ENCODE assay signal across 8 mouse cellular contexts in the genomic region with DNA sequence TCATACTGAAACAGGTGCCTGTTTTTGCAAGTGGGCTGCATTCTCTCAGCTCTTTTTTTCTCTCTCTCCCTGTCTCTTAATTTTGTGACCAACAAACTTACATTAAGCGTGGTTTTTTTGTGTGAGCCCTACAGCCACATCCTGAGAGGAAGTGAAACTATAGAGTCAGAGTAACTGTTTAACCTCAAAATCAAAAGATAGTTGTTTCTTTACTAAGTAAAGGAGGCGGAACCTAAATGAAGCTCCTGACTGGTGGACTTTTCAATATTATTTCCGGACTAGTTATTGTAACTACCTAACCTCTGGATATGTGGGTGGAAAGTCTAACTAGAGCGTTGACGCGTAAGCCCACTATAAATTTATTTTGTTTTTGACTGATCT. TPM values are rescaled to one million over a fixed set of nuclear protein-coding genes. Genes with fewer than 3 reads are reported as not detected.
DNase-seq lines count a peak whose midpoint lies in the region; ATAC-seq lines count a peak whose summit lies in the region.

No protein-coding gene starts in this region.

- no peak for DNase-seq in hindbrain, embryonic 14.5 days (ENCODE audit: low spot score)
- DNase-seq in embryo, embryonic 10.5 days (ENCODE audit: low spot score): no peak
- no peak for DNase-seq in layer of hippocampus, adult 9-11 months
- no peak for DNase-seq in yolk sac, embryonic 10.5 days (ENCODE audit: low spot score)

- peaks cover 15% of the 10 kb centered on the region for H3K27me3 ChIP-seq in heart, embryonic 14.5 days (ENCODE audit: control insufficient read depth, insufficient read depth, low read length)
- peaks cover 22% of the 10 kb centered on the region for H3K27me3 ChIP-seq in heart, embryonic 11.5 days (ENCODE audit: control insufficient read depth, insufficient read depth, low read length)
- no peaks in the 10 kb centered on the region for H3K27me3 ChIP-seq in hindbrain, embryonic 14.5 days (ENCODE audit: control insufficient read depth, insufficient read depth, low read length)
- no peaks in the 10 kb centered on the region for H3K27me3 ChIP-seq in midbrain, embryonic 13.5 days

- no peaks in the 10 kb centered on the region for H3K36me3 ChIP-seq in heart, embryonic 14.5 days (ENCODE audit: control insufficient read depth, insufficient read depth, low read length)
- no peaks in the 10 kb centered on the region for H3K36me3 ChIP-seq in heart, embryonic 11.5 days (ENCODE audit: control insufficient read depth, insufficient read depth, low read length)
- no peaks in the 10 kb centered on the region for H3K36me3 ChIP-seq in hindbrain, embryonic 14.5 days (replicated peaks; ENCODE audit: control insufficient read depth, insufficient read depth)
- no peaks in the 10 kb centered on the region for H3K36me3 ChIP-seq in midbrain, embryonic 13.5 days

- no peak overlapping the region for H3K27ac ChIP-seq in heart, embryonic 14.5 days (replicated peaks in 1 of 2; ENCODE audit: control insufficient read depth in 1 of 2, insufficient read depth in 1 of 2, low read depth in 2 of 2, low read length in 2 of 2)
- no peak overlapping the region for H3K27ac ChIP-seq in heart, embryonic 11.5 days (ENCODE audit: low read depth, low read length)
- H3K27ac ChIP-seq in hindbrain, embryonic 14.5 days: no peak overlapping the region
- H3K27ac ChIP-seq in midbrain, embryonic 13.5 days: no peak overlapping the region

- no peaks in the 10 kb centered on the region for H3K9me3 ChIP-seq in heart, embryonic 14.5 days (ENCODE audit: control insufficient read depth, low read length)
- no peaks in the 10 kb centered on the region for H3K9me3 ChIP-seq in heart, embryonic 11.5 days (replicated peaks; ENCODE audit: control insufficient read depth, low read length)
- no peaks in the 10 kb centered on the region for H3K9me3 ChIP-seq in hindbrain, embryonic 14.5 days (ENCODE audit: control insufficient read depth, low read length)
- H3K9me3 ChIP-seq in midbrain, embryonic 13.5 days: no peaks in the 10 kb centered on the region

- no peak overlapping the region for H3K4me3 ChIP-seq in heart, embryonic 14.5 days (ENCODE audit: control insufficient read depth in 1 of 2, insufficient read depth in 1 of 2, low read depth in 1 of 2, low read length in 2 of 2)
- no peak overlapping the region for H3K4me3 ChIP-seq in heart, embryonic 11.5 days (ENCODE audit: low read depth, low read length)
- H3K4me3 ChIP-seq in hindbrain, embryonic 14.5 days (replicated peaks; ENCODE audit: low read length): peak overlapping the region; percentile 85
- peak overlapping the region; percentile 76 for H3K4me3 ChIP-seq in midbrain, embryonic 13.5 days (replicated peaks)

- ATAC-seq in heart, embryonic 14.5 days (ENCODE audit: insufficient number of reproducible peaks, insufficient read depth, low FRiP score, low read depth): no peak
- no peak for ATAC-seq in heart, embryonic 11.5 days (replicated peaks; ENCODE audit: insufficient number of reproducible peaks, low FRiP score, low TSS enrichment)
- ATAC-seq in CD4-positive, CD25-positive, alpha-beta regulatory T cell, adult 4 months: peak; percentile 67
- ATAC-seq in hindbrain, embryonic 14.5 days (ENCODE audit: low FRiP score): no peak
- ATAC-seq in midbrain, embryonic 13.5 days: no peak

- WGBS in heart, embryonic 14.5 days: 81% methylated on average over 6 of the region's 6 CpGs
- 78% methylated on average over 6 of the region's 6 CpGs for WGBS in heart, embryonic 11.5 days (ENCODE audit: insufficient replicate concordance)
- 78% methylated on average over 6 of the region's 6 CpGs for WGBS in hindbrain, embryonic 14.5 days
- 91% methylated on average over 6 of the region's 6 CpGs for WGBS in midbrain, embryonic 13.5 days

- H3K4me1 ChIP-seq in heart, embryonic 14.5 days (ENCODE audit: control insufficient read depth in 2 of 2, insufficient read depth in 2 of 2, low read length in 2 of 2): peaks cover 0 to 5% of the 10 kb centered on the region in 2 experiments; a peak in 2 of 4 replicates
- no peaks in the 10 kb centered on the region; the same call in 1 of the 2 replicates for H3K4me1 ChIP-seq in heart, embryonic 11.5 days (ENCODE audit: control insufficient read depth, insufficient read depth, low read length)
- peaks cover 48% of the 10 kb centered on the region for H3K4me1 ChIP-seq in hindbrain, embryonic 14.5 days (replicated peaks; ENCODE audit: control insufficient read depth, insufficient read depth, low read length)
- H3K4me1 ChIP-seq in midbrain, embryonic 13.5 days (replicated peaks): peaks cover 71% of the 10 kb centered on the region

- H3K4me2 ChIP-seq in heart, embryonic 14.5 days (ENCODE audit: low read length): peak overlapping the region; percentile 99
- no peak overlapping the region for H3K4me2 ChIP-seq in heart, embryonic 11.5 days
- H3K4me2 ChIP-seq in hindbrain, embryonic 14.5 days (replicated peaks): peak overlapping the region; percentile 85
- peak overlapping the region; percentile 83 for H3K4me2 ChIP-seq in midbrain, embryonic 13.5 days (replicated peaks)

- H3K9ac ChIP-seq in heart, embryonic 14.5 days (ENCODE audit: low read length): no peak overlapping the region
- H3K9ac ChIP-seq in heart, embryonic 11.5 days (ENCODE audit: low read depth, low read length): no peak overlapping the region
- 0 out of 2 replicates have a peak overlapping the region, but pooled peaks have one; percentile 56 for H3K9ac ChIP-seq in hindbrain, embryonic 14.5 days
- peak overlapping the region; percentile 88 for H3K9ac ChIP-seq in midbrain, embryonic 13.5 days (replicated peaks)

RNA-seq across cellular contexts. Expression of a gene that starts 2.2 kb away (rescaled TPM):
- polyA plus RNA-seq in heart, embryonic 14.5 days (2014; fragmentation: Nextera tagmentation; extraction: Ambion mirVana): 0.58 and 0.99 TPM in 2 replicates
- 0.82 and 1.4 TPM in 2 replicates for polyA plus RNA-seq in heart, embryonic 11.5 days (2014; fragmentation: Nextera tagmentation; extraction: Ambion mirVana)
- 10 to 100 TPM in 1 of 2 experiments, 1 to 10 TPM in 1; 9.8 to 15.2 TPM for polyA plus RNA-seq in CD4-positive, CD25-positive, alpha-beta regulatory T cell, adult 4 months (2017; shearing (Covaris generic))
- 10.9 and 14.8 TPM in 2 replicates for polyA plus RNA-seq in hindbrain, embryonic 14.5 days (2014; fragmentation: Nextera tagmentation; extraction: Ambion mirVana)
- polyA plus RNA-seq in midbrain, embryonic 13.5 days (2015; fragmentation: Nextera tagmentation; extraction: Ambion mirVana): 10.1 and 12.5 TPM in 2 replicates

Comparison
In these comparisons a context has a peak if more than half of its experiments do, and no peak if none do; other contexts are left out.
1. H3K4me3 ChIP-seq: peak in hindbrain, embryonic 14.5 days (single experiment) and midbrain, embryonic 13.5 days (single experiment); none in heart, embryonic 14.5 days (0 of 2) and heart, embryonic 11.5 days (single experiment).
2. H3K9ac ChIP-seq: peak in hindbrain, embryonic 14.5 days (single experiment) and midbrain, embryonic 13.5 days (single experiment); none in heart, embryonic 14.5 days (single experiment) and heart, embryonic 11.5 days (single experiment).